Mouse (Mus musculus) 3T3-L1 (cell line): ENCODE results near the gene 9130409I23Rik.
A peak's percentile ranks its signal among the peaks of the same experiment; 100 is the strongest.
"Not testable (repeated sequence)": the region's sequence is repeated elsewhere in the genome, so short reads cannot be mapped to it uniquely, and the experiment has no call there.

Experiments used
- DNase-seq: peaks from one replicate; pipeline ENCODE4 v3.0.0-alpha.2; 2015; ENCODE audit warnings: low read depth, low spot score

The 9130409I23Rik gene

GRCm38 (mm10) chr1:181035015-181035778 is 15.8 kb upstream of the 9130409I23Rik start:
- DNase-seq: not testable (repeated sequence)

GRCm38 (mm10) chr1:181037623-181038022 is 13.4 kb upstream of the 9130409I23Rik start:
- DNase-seq: no peak

GRCm38 (mm10) chr1:181039652-181040051 is 11.4 kb upstream of the 9130409I23Rik start:
- peak; percentile 72 for DNase-seq

DNA sequence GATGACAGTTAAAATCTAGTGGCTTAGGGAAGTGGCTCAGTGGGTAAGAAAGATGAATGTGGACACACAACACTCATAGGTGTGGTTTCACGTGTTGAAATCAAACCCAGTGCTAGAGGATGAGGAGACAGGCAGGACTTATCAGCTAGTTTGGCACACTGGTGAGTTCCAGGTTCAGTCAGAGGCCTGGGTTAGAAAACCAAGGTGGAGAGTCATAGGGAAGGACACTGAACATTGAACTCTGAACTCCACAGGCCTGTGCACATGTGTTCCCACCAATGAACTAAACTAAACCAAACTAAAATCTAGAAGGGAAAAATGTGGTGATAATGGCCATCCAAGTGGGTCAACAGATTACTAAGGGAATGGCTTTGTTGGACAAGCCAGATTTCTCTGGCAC is 3.5 kb upstream of the 9130409I23Rik start:
- no peak for DNase-seq

DNA sequence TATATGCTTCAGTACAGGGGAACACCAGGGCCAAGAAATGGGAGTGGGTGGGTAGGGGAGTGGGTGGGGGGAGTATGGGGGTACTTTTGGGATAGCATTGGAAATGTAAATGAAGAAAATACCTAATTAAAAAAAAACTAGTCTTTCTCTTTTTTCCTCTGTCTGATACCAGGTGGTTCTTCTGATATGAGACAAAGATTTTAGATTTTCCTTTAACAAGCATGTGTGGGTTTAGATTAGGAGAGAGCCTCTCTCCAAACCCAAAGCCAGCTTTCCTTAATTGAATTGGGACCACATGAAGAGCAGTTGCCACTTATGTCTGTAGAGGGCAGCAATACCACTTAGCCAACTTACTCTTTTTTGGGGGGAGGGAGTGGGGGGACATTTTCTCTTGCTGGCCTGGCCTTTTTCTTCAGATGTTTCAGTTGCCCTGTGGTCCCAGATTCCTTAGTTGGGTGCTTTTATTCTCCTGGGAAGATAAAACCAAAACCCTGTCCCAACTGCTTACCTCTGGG is 1.7 kb upstream of the 9130409I23Rik start:
- peak; percentile 20 for DNase-seq

GRCm38 (mm10) chr1:181052898-181053297 is 1.9 kb downstream of the 9130409I23Rik start:
- no peak for DNase-seq

DNA sequence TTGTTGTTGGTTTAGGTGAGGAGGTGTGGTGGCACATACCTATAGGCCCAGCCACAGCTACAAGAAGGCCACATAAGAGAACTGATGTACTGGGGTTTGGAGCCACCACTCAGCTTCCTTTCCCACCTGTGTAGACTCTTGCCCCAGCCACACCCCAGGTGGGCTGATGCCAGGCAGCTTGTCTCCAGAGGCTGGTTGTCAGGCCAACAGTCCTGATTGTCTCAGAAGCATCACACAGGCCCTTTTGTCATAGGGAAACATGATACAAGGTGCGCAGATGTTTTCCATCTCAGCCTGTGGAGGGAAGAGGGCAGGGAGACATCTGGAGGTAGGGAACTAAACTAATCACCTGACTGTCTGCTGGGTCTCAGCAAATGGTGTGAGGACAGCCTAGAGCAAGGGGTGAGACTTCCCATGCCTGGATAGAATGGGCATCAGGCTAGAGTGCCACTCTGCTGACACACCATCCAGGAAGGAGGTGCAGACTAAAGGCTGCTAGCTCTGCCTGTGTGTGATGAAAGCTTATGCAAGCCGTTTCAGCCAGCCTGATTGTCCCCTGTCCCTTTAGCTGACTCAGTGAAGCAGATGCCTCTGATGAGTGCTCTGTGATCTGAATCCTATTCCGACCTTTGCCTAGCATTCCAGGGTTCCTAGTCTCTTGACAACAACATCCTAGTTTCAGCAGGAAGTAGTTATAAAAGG is 10.9 kb downstream of the 9130409I23Rik start:
- peak; percentile 17 for DNase-seq

DNA sequence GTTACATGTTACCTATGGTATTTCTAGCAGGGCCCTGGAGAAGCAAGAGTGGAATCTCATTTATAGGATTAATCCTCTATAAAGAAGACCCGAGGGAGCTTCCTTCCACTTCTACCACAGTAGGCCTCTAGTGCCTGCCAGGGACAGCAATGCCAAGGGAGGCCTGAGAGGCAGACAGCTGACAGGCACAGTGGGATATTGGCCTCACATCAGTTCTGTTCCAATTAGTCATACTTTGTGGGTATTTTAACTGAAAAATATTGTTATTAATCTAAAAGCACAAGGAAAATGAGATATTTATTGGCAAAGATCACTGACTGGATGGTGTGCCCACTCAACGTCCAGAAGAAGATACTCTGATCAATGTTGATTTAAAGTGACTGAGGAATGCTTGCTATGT is 13.0 kb downstream of the 9130409I23Rik start:
- DNase-seq: no peak

- DNase-seq: no peak
Observed at GRCm38 (mm10) chr1:181064648-181065047, 13.6 kb downstream of the 9130409I23Rik start.

DNA sequence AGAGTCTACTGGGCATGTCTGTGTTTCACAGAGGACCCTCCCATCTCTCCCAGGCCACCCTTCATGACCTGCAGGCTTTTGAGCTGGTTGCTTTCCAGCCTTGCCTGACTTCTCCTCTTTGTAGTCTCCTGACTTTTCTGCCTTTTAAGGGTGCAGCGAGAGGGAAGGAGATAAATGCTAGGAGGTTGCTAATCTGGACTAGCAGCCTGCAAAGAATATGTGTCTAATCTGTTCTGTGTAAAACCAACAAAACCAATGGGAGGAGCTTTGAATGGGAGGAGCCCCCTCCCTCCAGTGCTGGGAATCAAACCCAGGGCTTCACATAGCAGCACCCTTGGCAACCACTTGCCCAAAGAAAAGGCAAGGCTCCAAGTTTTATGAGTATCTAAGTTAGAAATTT is 17.3 kb downstream of the 9130409I23Rik start:
- DNase-seq: no peak

DNA sequence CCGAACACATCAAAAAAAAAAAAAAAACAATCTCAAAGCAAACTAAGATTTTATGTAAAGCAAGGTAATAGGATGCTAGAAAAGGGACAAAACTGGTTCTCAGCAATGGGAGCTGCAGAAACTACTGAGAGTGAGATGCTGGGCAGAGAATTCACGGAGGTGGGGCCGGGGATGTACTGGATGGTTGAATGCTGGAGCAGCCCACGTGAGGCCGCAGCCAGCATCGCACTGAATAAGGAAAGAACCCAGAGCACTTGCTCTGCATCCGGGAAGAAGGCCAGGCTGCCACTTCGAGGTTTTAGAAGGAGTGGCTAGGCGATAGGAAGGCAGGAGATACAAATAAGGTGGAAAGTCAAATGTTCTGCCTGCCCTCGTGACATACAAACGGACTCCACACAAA is 18.6 kb downstream of the 9130409I23Rik start:
- DNase-seq: no peak

DNA sequence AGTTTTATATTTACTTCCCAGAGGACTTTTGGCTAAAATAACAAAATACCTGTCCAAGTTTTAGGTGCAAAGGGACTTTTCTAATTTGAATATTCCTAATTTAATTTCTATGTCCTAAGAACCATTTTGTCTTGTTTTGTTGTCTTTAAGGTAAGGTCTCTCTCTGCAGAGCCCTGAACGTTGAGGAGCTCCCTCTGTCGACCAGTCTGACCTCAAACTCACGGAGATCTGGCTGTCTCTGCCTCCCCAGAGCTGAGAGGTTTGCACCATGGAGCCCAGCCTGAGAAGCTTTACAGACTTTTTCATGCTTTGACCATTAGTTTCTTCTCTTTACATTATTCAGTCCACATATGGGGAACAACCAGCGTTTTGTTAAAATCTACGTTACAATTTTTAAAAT is 22.0 kb downstream of the 9130409I23Rik start:
- peak; percentile 45 for DNase-seq

- DNase-seq: peak; percentile 39
Observed at GRCm38 (mm10) chr1:181084021-181084420, 33.0 kb downstream of the 9130409I23Rik start.

- no peak for DNase-seq
Observed at GRCm38 (mm10) chr1:181090048-181090447, 39.0 kb downstream of the 9130409I23Rik start.
